Mouse (Mus musculus): ENCODE data around the gene Marveld1. TPM values are rescaled to one million over a fixed set of nuclear protein-coding genes. Genes with fewer than 3 reads are reported as not detected.

Gene Marveld1
- total RNA-seq (2023) = 10.6 TPM

GRCm38 (mm10) chr19:42147170-42147768 is at the start of gene Marveld1:
Gene Marveld1, plus strand, starts transcription at chr19:42147400.

DNA sequence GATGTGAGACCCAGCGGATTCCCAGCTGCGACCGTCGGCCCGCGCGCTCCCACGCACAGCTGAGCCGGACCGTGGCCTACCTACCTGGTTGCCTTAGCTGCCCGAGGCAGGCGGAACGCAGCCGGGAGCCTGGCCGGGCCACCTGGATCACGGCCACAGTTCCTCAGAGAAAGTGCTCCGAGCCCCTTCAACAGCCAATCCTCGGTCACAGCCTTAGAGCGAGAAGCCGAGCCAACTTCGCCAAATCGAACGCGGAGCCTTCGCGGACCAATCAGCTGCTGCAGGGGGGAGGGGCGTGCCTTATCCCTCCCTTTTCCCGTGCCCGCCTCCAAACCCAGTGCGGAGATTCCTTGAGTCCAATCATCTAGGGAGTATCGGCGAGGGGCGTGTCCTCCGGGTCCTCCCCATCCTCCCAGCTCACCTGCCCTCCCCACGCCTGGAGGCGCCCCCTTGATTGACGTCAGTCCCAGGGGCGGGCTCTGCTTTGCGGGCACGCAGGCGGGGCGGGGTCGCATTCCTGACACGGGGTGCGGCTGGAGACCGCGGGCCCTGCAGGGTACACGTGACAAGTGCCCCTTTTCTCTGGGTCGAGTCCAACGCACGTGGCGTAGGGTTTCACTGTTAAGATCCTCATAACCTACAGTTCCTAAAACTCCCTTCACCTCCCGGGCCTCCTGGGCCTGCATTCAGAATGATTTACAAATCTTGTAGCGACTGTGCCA is 18.3 kb upstream of the Marveld1 start, which contains the start of gene Avpi1:
Gene Avpi1, minus strand, starts transcription at position 273 of the 722 bp plus-strand sequence.

GRCm38 (mm10) chr19:42163764-42164163 is 16.6 kb downstream of the Marveld1 start, which contains the start of gene Zfyve27:
Gene Zfyve27, plus strand, starts transcription at chr19:42163951.

Other genes starting within 250 kb of the Marveld1 start
- 40.7 TPM for gene Pgam1, start 235.5 kb upstream of the Marveld1 start, total RNA-seq (2023)
- gene Exosc1, start 214.0 kb upstream of the Marveld1 start, total RNA-seq (2023) = 37.9 TPM
- gene Zdhhc16, start 213.9 kb upstream of the Marveld1 start, total RNA-seq (2023) = 23.9 TPM
- 106 TPM for gene Mms19, start 166.2 kb upstream of the Marveld1 start, total RNA-seq (2023)
- gene Ubtd1, start 165.6 kb upstream of the Marveld1 start, total RNA-seq (2023) = 6.7 TPM
- gene Ankrd2, start 111.4 kb upstream of the Marveld1 start, total RNA-seq (2023) = not detected
- gene Hoga1, start 101.8 kb upstream of the Marveld1 start, total RNA-seq (2023) = not detected
- gene 4933411K16Rik, start 95.2 kb upstream of the Marveld1 start, total RNA-seq (2023) = not detected
- not detected for gene Morn4, start 61.0 kb upstream of the Marveld1 start, total RNA-seq (2023)
- 54.0 TPM for gene Pi4k2a, start 56.9 kb upstream of the Marveld1 start, total RNA-seq (2023)
- gene Avpi1, start 18.3 kb upstream of the Marveld1 start, total RNA-seq (2023) = 9.9 TPM
- gene Zfyve27, start 16.6 kb downstream of the Marveld1 start, total RNA-seq (2023) = 73.4 TPM
- gene Sfrp5, start 54.9 kb downstream of the Marveld1 start, total RNA-seq (2023) = not detected
- gene Golga7b, start 100.2 kb downstream of the Marveld1 start, total RNA-seq (2023) = not detected